Mouse (Mus musculus) brain, embryonic 14.5 days (tissue): ENCODE results near the gene F5.

Experiments
- CTCF ChIP-seq: fragments of 200-500 bp; IDR thresholded peaks from 2 replicates; pipeline ENCODE4 v1.5.1; 2012; ENCODE audit warnings: inconsistent platforms, mild to moderate bottlenecking, moderate library complexity, borderline replicate concordance; ENCODE audit not compliant: insufficient read depth, insufficient read length; ENCODE audit errors: extremely low read depth
- POLR2A ChIP-seq: fragments of 200-500 bp; IDR thresholded peaks from 2 replicates; pipeline ENCODE4 v1.6.1; 2012; ENCODE audit warnings: mild to moderate bottlenecking, inconsistent platforms, borderline replicate concordance; ENCODE audit not compliant: poor library complexity, insufficient read depth, insufficient read length, severe bottlenecking; ENCODE audit errors: extremely low read depth

DNA sequence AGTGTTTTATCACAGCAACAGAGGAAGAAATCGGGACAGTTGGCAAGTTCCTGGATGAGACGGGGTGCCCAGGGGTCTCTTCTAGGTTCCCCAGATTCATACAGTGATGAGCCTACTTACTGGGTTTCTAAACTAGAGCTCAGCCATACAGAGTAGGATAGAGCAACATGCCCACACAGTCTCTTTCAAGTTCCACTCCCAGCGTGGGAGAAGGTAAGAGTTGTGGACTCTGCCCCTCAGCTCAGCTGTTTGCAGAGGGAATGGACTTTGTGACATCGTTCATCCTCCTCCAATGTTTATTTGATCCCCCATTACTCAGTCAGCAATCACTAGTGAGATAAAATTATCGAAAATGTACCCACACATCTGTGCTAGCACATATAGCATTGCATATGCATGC is 11.1 kb downstream of the F5 start:
- TF ChIP-seq POLR2A (no peak), CTCF (no peak)
